Mouse (Mus musculus): Measurements from ENCODE around the gene Gbp5.
"Not testable (repeated sequence)": the region's sequence is repeated elsewhere in the genome, so short reads cannot be mapped to it uniquely, and the experiment has no call there.

Gbp5 gene

DNA sequence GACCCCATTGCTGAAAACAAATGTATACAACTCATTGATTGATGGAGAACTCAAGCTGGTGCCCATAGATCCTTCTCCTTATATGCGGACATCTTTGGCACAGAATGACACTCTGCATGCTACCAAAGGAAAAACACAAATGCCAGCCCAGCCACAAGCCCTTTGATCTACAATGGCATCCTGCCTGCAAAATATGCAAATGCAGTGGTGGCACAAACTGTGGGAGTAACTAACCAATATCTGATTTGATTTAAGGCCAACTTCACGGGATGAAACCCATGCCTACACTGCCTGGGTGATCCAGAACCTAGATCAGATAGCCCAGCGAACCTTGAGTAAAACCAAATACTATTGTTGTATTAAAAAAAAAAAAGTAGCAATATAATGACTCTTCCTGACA, 52.9 kb downstream of the Gbp5 start:
- DNase-seq: no peak

DNA sequence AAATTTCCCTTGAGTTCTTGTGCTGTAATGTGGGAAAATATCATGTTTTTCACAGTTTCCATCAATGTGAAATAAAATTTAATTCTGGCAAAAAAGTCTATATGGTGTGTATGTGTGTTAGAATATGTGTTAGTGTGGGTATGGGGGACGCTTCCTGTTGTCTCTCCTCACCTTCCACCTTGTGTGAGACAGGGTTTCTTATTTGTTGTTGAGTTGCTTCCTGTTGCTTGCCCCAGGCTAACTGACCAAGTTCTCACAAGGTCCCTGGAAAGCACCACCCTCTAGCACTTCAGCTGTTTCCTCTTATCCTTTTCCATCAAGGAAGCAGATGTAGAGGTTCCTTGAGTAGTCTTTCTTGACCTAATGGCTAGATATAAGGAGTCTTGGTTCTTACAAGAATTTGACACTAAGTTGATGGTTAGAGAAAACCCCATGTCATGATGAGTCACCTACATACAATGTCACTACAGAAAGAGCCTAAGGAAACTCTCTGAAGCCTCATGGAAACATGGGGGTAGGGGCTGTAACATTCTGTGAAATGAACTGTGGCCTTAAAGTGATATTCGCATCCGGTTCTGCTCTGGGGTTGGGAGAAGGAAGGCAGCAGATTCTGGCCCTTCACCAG, 56.4 kb downstream of the Gbp5 start:
- DNase-seq: no peak

DNA sequence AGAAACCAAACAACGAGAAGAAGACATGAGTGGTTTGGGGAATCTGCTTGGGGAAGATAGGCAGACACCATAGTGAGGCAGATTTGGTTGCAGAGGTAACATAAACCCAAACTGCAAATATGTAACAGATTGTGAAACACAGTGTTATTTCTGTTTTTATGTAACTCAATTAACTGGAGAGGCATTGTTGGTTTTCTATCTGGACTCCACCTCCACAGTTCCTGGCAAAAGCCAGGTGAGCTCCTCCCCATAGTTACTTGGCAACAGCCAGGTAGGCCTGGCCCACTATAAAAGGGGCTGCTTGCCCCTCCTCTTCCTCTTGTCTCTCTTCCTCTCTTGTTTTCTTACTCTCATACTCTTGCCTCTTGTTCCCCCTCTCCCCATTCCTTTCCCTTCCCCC, 60.8 kb downstream of the Gbp5 start:
- DNase-seq: no peak

DNA sequence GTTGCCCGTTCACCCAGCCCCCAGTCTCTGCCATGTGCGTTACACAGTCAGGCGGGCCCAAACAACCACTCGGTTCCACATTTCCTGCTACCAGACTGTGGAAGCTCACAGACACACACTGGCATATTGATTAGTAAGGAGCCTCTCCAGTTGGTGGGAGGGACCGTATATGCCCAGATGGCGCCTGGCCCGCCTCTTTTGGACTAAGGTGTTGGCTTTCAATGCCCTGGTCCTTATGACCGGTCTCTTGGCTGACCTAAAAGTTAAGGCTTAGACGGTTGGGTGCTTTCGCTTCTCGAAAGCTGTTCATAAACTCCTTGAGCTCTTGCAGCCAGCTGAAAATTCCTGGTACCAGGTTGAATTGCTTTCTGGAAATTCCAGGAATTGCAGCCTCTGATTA, 61.8 kb downstream of the Gbp5 start:
- no peak for DNase-seq

GRCm38 (mm10) chr3:142559632-142560228, 66.0 kb downstream of the Gbp5 start, which contains the start of gene Gbp3:
Gbp3 (plus strand) TSS chr3:142560026.
- peak; percentile 13 to 23 for DNase-seq

GRCm38 (mm10) chr3:142560296-142560948, 66.6 kb downstream of the Gbp5 start:
- peak; percentile 89 for DNase-seq

DNA sequence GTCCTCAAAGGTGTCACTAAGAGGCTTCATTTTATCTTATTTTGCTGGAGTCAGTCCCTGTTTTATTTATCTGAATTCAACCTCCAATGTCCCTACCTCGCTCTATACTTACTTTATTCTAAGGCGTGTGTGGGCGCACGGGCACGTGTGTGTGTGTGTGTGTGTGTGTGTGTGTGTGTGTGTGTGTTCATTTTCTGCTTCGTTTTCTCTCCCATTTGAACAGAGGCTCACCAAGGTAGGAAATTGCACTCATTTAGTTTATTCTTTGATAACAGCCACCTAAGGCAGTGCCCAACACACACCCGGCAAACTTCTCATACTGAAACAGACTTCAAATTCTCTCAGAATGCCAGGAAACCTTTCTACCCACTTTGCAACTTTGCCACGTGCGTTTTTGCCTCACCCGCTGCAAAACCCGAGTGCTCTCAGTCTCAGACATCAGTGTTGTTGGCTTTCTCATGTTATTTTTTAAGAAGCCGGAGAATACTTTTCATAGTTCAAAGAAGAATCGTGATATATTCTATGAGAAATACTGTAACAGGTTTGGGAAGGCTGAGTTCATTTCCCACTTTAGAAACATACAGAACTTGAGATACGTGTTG, 67.4 kb downstream of the Gbp5 start:
- DNase-seq: no peak

GRCm38 (mm10) chr3:142561666-142562065, 67.9 kb downstream of the Gbp5 start:
- DNase-seq: no peak

GRCm38 (mm10) chr3:142567490-142567889, 73.7 kb downstream of the Gbp5 start:
- not testable (repeated sequence) for DNase-seq

- DNase-seq: no peak
Measured at GRCm38 (mm10) chr3:142570738-142571137, 77.0 kb downstream of the Gbp5 start.

Measured in thymus, postnatal 36 days (tissue).